Mouse (Mus musculus) midbrain, embryonic 11.5 days (tissue): ENCODE data around the gene Il34. TPM values are rescaled to one million over a fixed set of nuclear protein-coding genes. Genes with fewer than 3 reads are reported as not detected.

Source experiments
- ATAC-seq: fragments of 200-750 bp; cut with Nextera tagmentation; 2 replicates; pipeline ENCODE4 v1.8.0; 2017; ENCODE audit warnings: moderate TSS enrichment, moderate library complexity; ENCODE audit not compliant: low FRiP score
- DNase-seq: peaks from one replicate; pipeline ENCODE4 v3.0.0; 2015; ENCODE audit warnings: low spot score; ENCODE audit errors: missing footprints
- H3K27ac ChIP-seq: fragments of 300-500 bp; sonication (generic); 2 replicates; pipeline ENCODE4 v1.5.1; 2014; ENCODE audit warnings: low read depth, low read length
- H3K27me3 ChIP-seq: fragments of 300-500 bp; sonication (generic); 2 replicates; pipeline ENCODE4 v1.6.1; 2014; ENCODE audit warnings: mild to moderate bottlenecking, low read length, moderate library complexity, mixed read lengths; ENCODE audit not compliant: control insufficient read depth, insufficient read depth
- H3K36me3 ChIP-seq: fragments of 300-500 bp; sonication (generic); 2 replicates; pipeline ENCODE4 v1.6.1; 2014; ENCODE audit warnings: mild to moderate bottlenecking, low read length, moderate library complexity, mixed read lengths; ENCODE audit not compliant: control insufficient read depth, insufficient read depth
- H3K4me1 ChIP-seq: fragments of 300-500 bp; sonication (generic); 2 replicates; pipeline ENCODE4 v1.6.1; 2014; ENCODE audit warnings: low read length; ENCODE audit not compliant: control insufficient read depth, insufficient read depth
- H3K4me2 ChIP-seq: fragments of 300-500 bp; sonication (generic); 2 replicates; pipeline ENCODE4 v1.6.1; 2014; ENCODE audit warnings: mild to moderate bottlenecking, moderate library complexity
- H3K4me3 ChIP-seq: fragments of 300-500 bp; sonication (generic); 2 replicates; pipeline ENCODE4 v1.5.1; 2014; ENCODE audit warnings: low read depth, low read length
- H3K9ac ChIP-seq: fragments of 300-500 bp; sonication (generic); 2 replicates; pipeline ENCODE4 v1.6.1; 2014; ENCODE audit warnings: low read length
- H3K9me3 ChIP-seq: fragments of 300-500 bp; sonication (generic); 2 replicates; pipeline ENCODE4 v1.6.1; 2016; ENCODE audit warnings: low read length; ENCODE audit not compliant: control insufficient read depth
- WGBS: fragments of 180-500 bp; shearing (Covaris S2); extraction: QIAGEN DNeasy Blood & Tissue Kit; methylation state at CpG from one replicate; pipeline ENCODE4 v1.1.7; 2014; 5-methylcytosine and 5-hydroxymethylcytosine counted together
- polyA plus RNA-seq: library from polyadenylated mRNA; unstranded; fragments of >200 nt; fragmentation: Nextera tagmentation; extraction: Ambion mirVana; gene quantifications from 2 replicates; pipeline ENCODE4 v1.2.1, GENCODE M21; 2014

Il34 gene
- polyA plus RNA-seq, 1 experiment from 2014 or later = 0.38 TPM

GRCm38 (mm10) chr8:110813081-110813812, 7.5 kb upstream of the Il34 start:
- H3K36me3 ChIP-seq = peaks cover 63% of the 10 kb centered on the region
- WGBS = 94% methylated on average over 7 of the region's 7 CpGs
- H3K4me3 ChIP-seq = no peak overlapping the region

GRCm38 (mm10) chr8:110812349-110813080, 6.8 kb upstream of the Il34 start:
- peaks cover 59% of the 10 kb centered on the region for H3K36me3 ChIP-seq
- no peaks in the 10 kb centered on the region for H3K9me3 ChIP-seq
- 96% methylated on average over 7 of the region's 7 CpGs for WGBS
- no peaks in the 10 kb centered on the region for H3K27me3 ChIP-seq
- H3K4me1 ChIP-seq = no peaks in the 10 kb centered on the region
- ATAC-seq = no peak
- H3K27ac ChIP-seq = no peak overlapping the region
- DNase-seq = peak; percentile 83
- no peak overlapping the region for H3K9ac ChIP-seq
- no peak overlapping the region for H3K4me3 ChIP-seq
- no peak overlapping the region for H3K4me2 ChIP-seq

More at GRCm38 (mm10) chr8:110813081-110813812, 7.5 kb upstream of the Il34 start:
- no peaks in the 10 kb centered on the region for H3K4me1 ChIP-seq
- no peak overlapping the region for H3K4me2 ChIP-seq
- DNase-seq = peak; percentile 78
- no peak overlapping the region for H3K9ac ChIP-seq
- H3K27me3 ChIP-seq = no peaks in the 10 kb centered on the region
- H3K27ac ChIP-seq = no peak overlapping the region
- ATAC-seq = no peak
- H3K9me3 ChIP-seq = no peaks in the 10 kb centered on the region

DNA sequence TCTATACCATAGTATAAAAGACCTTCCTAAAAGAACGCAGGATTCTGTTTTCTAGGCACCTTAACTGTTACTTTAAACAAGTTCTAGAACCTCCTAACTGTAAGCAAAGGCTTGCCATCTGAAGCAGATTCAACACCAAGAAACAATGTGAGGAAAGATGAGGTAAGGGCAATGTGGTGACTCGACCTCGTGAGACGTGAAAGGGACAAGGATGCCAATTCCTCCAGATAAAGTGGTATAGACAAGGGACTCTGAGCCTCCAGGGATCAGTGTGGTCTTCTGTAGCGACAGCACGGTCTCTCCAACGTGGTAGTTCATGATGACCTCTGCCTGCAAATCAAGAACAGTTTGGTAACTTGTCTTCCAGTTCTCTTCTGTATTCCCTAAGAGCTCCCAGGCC, 6.1 kb upstream of the Il34 start:
- H3K9me3 ChIP-seq = no peaks in the 10 kb centered on the region
- no peaks in the 10 kb centered on the region for H3K4me1 ChIP-seq
- DNase-seq (peak; percentile 79), ATAC-seq (no peak)
- H3K4me3 ChIP-seq = no peak overlapping the region
- H3K4me2 ChIP-seq = no peak overlapping the region
- H3K36me3 ChIP-seq = peaks cover 55% of the 10 kb centered on the region
- no peak overlapping the region for H3K27ac ChIP-seq
- H3K9ac ChIP-seq = no peak overlapping the region
- WGBS = 93% methylated on average over 7 of the region's 7 CpGs
- no peaks in the 10 kb centered on the region for H3K27me3 ChIP-seq

GRCm38 (mm10) chr8:110811116-110811515, 5.4 kb upstream of the Il34 start:
- no peak for DNase-seq
- H3K4me1 ChIP-seq = no peaks in the 10 kb centered on the region
- 97% methylated on average over 3 of the region's 3 CpGs for WGBS
- H3K27ac ChIP-seq = no peak overlapping the region
- H3K27me3 ChIP-seq = no peaks in the 10 kb centered on the region
- H3K9ac ChIP-seq = no peak overlapping the region
- H3K36me3 ChIP-seq = peaks cover 51% of the 10 kb centered on the region
- no peak for ATAC-seq
- no peak overlapping the region for H3K4me2 ChIP-seq
- no peak overlapping the region for H3K4me3 ChIP-seq
- no peaks in the 10 kb centered on the region for H3K9me3 ChIP-seq

DNA sequence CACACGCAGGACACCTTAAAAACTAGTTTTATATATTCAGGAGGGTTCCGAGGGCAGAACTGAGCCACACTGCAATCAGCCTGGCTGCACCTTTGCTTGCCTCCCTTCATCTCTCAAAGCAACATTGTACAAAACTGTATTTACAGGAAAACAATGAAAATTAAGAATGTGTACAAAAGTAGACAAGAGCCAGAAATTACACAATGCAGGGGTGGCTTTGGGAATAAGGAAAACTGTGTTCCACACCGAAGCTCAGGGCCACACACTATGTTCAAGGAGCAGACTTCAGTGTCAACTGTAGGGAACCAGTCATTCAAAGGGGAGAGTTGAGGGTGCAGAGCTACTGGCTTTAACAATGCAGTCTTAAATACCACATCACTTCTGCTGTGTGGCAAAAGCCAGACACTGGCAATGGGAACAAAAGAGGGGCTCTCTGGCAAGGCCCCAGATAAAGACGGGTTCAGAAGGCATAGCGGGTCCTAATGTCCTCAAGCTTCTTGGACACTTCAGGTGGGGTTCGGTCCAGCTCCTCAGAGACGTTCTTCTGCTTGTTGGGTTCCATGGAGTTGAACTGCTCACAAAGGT, 4.8 kb upstream of the Il34 start:
- H3K36me3 ChIP-seq = peaks cover 46% of the 10 kb centered on the region
- WGBS = 94% methylated on average over 7 of the region's 7 CpGs

DNA sequence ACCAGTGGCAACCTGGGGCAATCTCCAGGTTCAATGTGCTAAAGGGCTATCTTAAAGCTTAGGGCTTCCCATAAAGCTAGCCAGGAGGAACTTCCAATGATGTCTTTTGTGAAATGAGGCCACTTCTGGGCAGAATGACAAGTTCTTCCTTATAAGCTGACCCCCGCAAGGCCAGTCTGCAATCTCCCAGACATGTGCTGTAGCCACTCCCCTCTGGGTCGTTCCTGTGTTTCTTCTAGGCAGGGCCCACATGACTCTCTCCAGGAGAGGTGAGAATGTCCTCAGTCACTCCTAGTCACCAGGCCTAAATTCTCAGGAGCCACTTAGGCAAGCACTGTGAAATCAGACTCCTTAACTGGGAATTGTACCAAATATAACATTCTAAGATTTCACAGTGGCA, 4.1 kb upstream of the Il34 start:
- ATAC-seq (no peak), DNase-seq (peak; percentile 85)
- no peak overlapping the region for H3K4me2 ChIP-seq
- no peaks in the 10 kb centered on the region for H3K4me1 ChIP-seq
- no peak overlapping the region for H3K27ac ChIP-seq
- H3K9me3 ChIP-seq = no peaks in the 10 kb centered on the region
- no peaks in the 10 kb centered on the region for H3K27me3 ChIP-seq
- 72% methylated on average over 2 of the region's 2 CpGs for WGBS
- no peak overlapping the region for H3K9ac ChIP-seq
- peaks cover 41% of the 10 kb centered on the region for H3K36me3 ChIP-seq
- no peak overlapping the region for H3K4me3 ChIP-seq

More for the DNA sequence above, 4.8 kb upstream of the Il34 start:
- Histone ChIP-seq H3K9ac (no peak overlapping the region), H3K4me3 (no peak overlapping the region), H3K4me1 (no peaks in the 10 kb centered on the region), H3K27me3 (no peaks in the 10 kb centered on the region), H3K9me3 (no peaks in the 10 kb centered on the region), H3K27ac (no peak overlapping the region), H3K4me2 (no peak overlapping the region)
- no peak for DNase-seq
- no peak for ATAC-seq

DNA sequence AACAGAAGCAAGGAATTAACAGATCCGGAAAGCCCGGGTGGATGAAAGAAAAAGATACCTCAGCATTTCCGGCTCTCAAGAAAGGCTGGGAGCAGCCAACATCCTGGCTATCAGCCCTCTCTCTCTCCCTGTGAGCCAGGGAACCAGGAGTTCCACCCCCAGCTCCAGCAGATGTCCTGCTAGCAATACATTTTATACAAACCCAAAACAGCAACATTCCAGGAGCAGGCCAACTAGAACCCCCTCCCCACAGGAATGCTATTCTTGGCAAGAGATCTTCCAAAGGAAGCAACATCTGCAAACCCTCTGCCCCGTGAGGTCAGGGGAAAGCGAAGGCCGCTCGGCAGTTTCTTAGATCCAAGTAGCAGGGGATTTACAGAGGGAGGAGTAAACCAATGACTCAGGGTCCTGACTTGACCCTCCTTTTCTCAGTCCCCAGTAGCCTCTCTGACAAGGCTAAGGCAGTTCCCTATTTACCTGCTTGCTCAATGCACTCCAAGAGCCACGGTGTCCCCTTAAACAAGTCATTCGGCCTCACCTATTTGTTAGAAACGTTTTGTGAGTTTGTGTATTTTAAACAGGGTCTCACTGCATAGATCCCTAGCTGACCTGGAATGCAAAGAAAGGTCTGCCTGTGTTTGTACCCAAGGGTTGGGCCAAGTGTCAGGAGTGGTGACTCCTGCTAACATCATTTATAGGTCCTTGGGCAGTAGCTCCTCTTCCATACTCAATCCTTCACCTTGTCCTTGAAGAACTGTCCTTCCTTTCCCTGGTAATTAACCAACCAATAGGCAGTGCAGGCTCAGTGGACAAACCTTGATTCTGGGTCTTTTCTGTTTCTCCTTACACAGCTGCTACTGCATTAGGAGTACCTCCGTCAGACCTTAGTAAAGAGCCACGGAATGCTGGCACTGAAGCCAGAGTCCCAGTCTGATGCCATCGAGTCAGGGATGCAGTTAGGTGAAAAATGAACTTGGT, 3.1 kb upstream of the Il34 start:
- H3K27me3 ChIP-seq = no peaks in the 10 kb centered on the region
- ATAC-seq = no peak
- 65% methylated on average over 13 of the region's 13 CpGs for WGBS
- no peak overlapping the region for H3K4me3 ChIP-seq
- H3K4me1 ChIP-seq = no peaks in the 10 kb centered on the region
- no peak overlapping the region for H3K27ac ChIP-seq
- H3K36me3 ChIP-seq = peaks cover 36% of the 10 kb centered on the region
- no peak overlapping the region for H3K4me2 ChIP-seq
- H3K9me3 ChIP-seq = no peaks in the 10 kb centered on the region
- DNase-seq = peak; percentile 85
- H3K9ac ChIP-seq = no peak overlapping the region

DNA sequence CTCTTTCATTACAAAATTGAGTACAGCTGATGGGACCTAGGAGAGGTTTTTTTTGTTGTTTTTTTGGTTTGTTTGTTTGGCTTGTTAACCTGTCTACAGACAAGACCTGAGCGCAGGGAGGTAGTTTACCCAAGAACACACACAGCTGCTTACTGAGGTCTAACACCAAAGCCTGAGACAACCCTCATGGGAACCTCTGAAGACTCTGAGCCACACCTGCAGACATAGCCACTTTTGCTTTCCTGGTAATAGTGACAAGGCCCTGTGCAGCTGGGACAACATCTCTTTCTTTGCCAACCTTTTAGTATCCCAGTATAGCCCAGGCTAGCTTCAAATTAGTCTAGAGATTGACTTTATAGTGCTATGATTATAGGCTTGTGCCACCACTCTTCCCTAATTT, 422 bp upstream of the Il34 start:
- 93% methylated on average over 1 of the region's 1 CpGs for WGBS
- no peak overlapping the region for H3K9ac ChIP-seq
- no peak overlapping the region for H3K4me3 ChIP-seq
- H3K27me3 ChIP-seq = no peaks in the 10 kb centered on the region
- no peaks in the 10 kb centered on the region for H3K4me1 ChIP-seq
- ATAC-seq (no peak), DNase-seq (no peak)
- H3K36me3 ChIP-seq = peaks cover 10% of the 10 kb centered on the region; the same call in 1 of the 2 replicates
- H3K27ac ChIP-seq = no peak overlapping the region
- H3K9me3 ChIP-seq = no peaks in the 10 kb centered on the region
- H3K4me2 ChIP-seq = no peak overlapping the region
